Mouse (Mus musculus): ENCODE data around the gene Gm45623. TPM values are rescaled to one million over a fixed set of nuclear protein-coding genes. Genes with fewer than 3 reads are reported as not detected.

The Gm45623 gene
- polyA plus RNA-seq, 1 experiment from 2014 or later, result 1.1 TPM

DNA sequence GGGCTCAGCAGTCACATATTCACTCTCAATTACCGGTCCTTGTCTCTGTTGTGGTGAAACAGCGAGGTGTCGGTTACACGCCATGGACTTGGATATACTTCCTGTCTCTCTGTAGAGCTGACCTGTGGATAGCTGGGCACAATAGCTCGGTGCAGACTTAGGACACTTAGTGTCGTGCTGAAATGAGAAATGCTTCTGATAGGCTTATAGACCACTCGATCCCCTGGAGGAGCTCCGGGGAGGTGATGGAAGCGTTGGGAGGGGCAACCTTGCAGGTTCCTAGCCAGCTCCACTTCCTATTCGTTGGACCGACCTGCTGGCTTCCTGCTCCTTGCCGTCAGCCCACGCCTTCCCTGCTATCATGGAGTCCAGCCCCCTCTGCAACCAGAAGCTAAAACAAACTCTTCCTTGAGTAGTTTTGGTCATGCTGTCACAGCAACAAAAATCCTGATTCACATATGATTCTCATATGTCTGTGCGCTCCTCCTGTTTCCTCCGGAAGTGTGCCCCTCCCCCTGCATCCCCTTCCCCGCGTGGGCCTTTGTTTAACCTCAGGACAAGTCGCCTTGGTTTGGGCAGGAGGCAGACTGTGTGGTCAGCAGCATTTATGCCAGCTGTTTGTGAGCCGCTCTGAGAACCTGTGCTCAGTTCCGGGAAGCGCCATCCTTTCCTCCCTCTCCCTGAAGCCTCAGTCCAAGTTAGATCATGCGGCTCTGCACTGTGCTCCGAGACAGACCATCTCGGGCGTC is 11.8 kb upstream of the Gm45623 start:
- Histone ChIP-seq H3K4me2 (ENCODE audit: low read length) (peak overlapping the region; percentile 3; the same call in 1 of the 2 replicates), H3K9ac (replicated peaks; ENCODE audit: low read length) (0 out of 2 replicates have a peak overlapping the region, but pooled peaks have one; percentile 20), H3K4me1 (ENCODE audit: control insufficient read depth, insufficient read depth, low read length) (peaks cover 18% of the 10 kb centered on the region), H3K4me3 (replicated peaks; ENCODE audit: low read depth, low read length) (no peak overlapping the region), H3K9me3 (ENCODE audit: control insufficient read depth, low read length) (no peaks in the 10 kb centered on the region), H3K27me3 (ENCODE audit: control insufficient read depth, insufficient read depth, low read length) (no peaks in the 10 kb centered on the region), H3K27ac (replicated peaks; ENCODE audit: low read depth, low read length) (peak overlapping the region; percentile 26; the same call in 1 of the 2 replicates), H3K36me3 (ENCODE audit: control insufficient read depth, insufficient read depth, low read length) (no peaks in the 10 kb centered on the region)
- 60% methylated on average over 25 of the region's 25 CpGs for WGBS
- DNase-seq (no peak), ATAC-seq (ENCODE audit: low FRiP score, low TSS enrichment) (no peak)

- ATAC-seq (ENCODE audit: low FRiP score, low TSS enrichment), result no peak
- 46% methylated on average over 13 of the region's 13 CpGs for WGBS
- 0 out of 2 replicates have a peak, but pooled peaks cover 2% of the 10 kb centered on the region for H3K27me3 ChIP-seq (ENCODE audit: control insufficient read depth, insufficient read depth, low read length)
- no peak overlapping the region for H3K4me2 ChIP-seq (ENCODE audit: low read length)
- H3K9me3 ChIP-seq (ENCODE audit: control insufficient read depth, low read length), result no peaks in the 10 kb centered on the region
- no peak for DNase-seq
- no peak overlapping the region for H3K27ac ChIP-seq (replicated peaks; ENCODE audit: low read depth, low read length)
- no peak overlapping the region for H3K4me3 ChIP-seq (replicated peaks; ENCODE audit: low read depth, low read length)
- H3K9ac ChIP-seq (replicated peaks; ENCODE audit: low read length), result no peak overlapping the region
- no peaks in the 10 kb centered on the region for H3K36me3 ChIP-seq (ENCODE audit: control insufficient read depth, insufficient read depth, low read length)
- peaks cover 8% of the 10 kb centered on the region; the same call in 1 of the 2 replicates for H3K4me1 ChIP-seq (ENCODE audit: control insufficient read depth, insufficient read depth, low read length)
Measured at GRCm38 (mm10) chr13:56762446-56763229, 9.0 kb upstream of the Gm45623 start.

DNA sequence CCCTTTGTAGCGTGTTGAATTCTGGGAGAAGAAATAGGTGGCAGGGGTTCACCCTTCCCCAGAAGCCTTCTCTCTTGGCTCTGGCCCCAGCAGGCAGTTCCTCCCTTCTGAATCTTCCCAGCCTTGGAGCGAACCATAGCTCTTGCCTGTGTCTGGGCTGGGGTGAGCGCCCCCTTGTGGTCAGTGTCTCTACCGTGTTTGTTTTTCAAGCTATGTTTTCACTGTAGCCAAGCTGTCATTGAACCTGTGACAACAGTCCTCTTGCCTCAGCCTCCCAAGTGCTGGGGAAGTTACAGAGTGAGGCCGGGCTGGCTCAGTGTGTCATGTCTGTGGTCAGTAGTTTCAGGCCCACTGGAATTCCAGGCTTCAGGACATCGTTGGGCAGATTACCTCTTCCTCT is 4.9 kb upstream of the Gm45623 start:
- DNase-seq, result peak; percentile 82
- no peak overlapping the region for H3K27ac ChIP-seq (replicated peaks; ENCODE audit: low read depth, low read length)
- ATAC-seq (ENCODE audit: low FRiP score, low TSS enrichment), result no peak
- no peak overlapping the region for H3K9ac ChIP-seq (replicated peaks; ENCODE audit: low read length)
- peaks cover 12% of the 10 kb centered on the region; the same call in 1 of the 2 replicates for H3K27me3 ChIP-seq (ENCODE audit: control insufficient read depth, insufficient read depth, low read length)
- WGBS, result 26% methylated on average over 6 of the region's 6 CpGs
- H3K4me2 ChIP-seq (ENCODE audit: low read length), result no peak overlapping the region
- H3K4me1 ChIP-seq (ENCODE audit: control insufficient read depth, insufficient read depth, low read length), result peaks cover 2% of the 10 kb centered on the region; the same call in 1 of the 2 replicates
- no peak overlapping the region for H3K4me3 ChIP-seq (replicated peaks; ENCODE audit: low read depth, low read length)
- no peaks in the 10 kb centered on the region for H3K36me3 ChIP-seq (ENCODE audit: control insufficient read depth, insufficient read depth, low read length)
- no peaks in the 10 kb centered on the region for H3K9me3 ChIP-seq (ENCODE audit: control insufficient read depth, low read length)

- no peak for DNase-seq
- no peak overlapping the region for H3K4me3 ChIP-seq (replicated peaks; ENCODE audit: low read depth, low read length)
- H3K4me1 ChIP-seq (ENCODE audit: control insufficient read depth, insufficient read depth, low read length), result peaks cover 12% of the 10 kb centered on the region
- H3K27me3 ChIP-seq (ENCODE audit: control insufficient read depth, insufficient read depth, low read length), result peaks cover 24% of the 10 kb centered on the region
- no peak for ATAC-seq (ENCODE audit: low FRiP score, low TSS enrichment)
- H3K36me3 ChIP-seq (ENCODE audit: control insufficient read depth, insufficient read depth, low read length), result no peaks in the 10 kb centered on the region
- WGBS, result 71% methylated on average over 12 of the region's 12 CpGs
- no peak overlapping the region for H3K27ac ChIP-seq (replicated peaks; ENCODE audit: low read depth, low read length)
- no peak overlapping the region for H3K9ac ChIP-seq (replicated peaks; ENCODE audit: low read length)
- no peak overlapping the region for H3K4me2 ChIP-seq (ENCODE audit: low read length)
- no peaks in the 10 kb centered on the region for H3K9me3 ChIP-seq (ENCODE audit: control insufficient read depth, low read length)
Measured at GRCm38 (mm10) chr13:56757201-56757600, 3.6 kb upstream of the Gm45623 start.

DNA sequence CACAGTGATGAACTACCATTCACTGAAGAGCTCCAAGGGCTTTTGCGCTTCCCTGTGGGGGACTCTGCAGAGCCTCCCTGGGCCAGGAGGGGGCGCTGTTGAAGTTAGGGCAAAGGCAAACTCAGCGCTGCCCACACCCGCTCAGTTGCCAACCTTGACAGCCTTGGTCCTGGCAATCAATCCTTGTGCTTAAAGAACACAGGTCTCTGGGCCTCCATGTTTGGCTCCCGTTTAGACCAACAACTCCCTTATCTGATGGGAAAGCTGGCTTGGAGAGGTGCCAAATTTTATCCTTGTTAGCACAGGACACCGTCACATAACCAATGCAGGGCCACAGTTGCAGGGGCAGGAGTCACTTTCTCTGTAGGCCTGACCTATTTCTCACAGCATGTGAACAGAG is 2.2 kb upstream of the Gm45623 start:
- Histone ChIP-seq H3K4me3 (replicated peaks; ENCODE audit: low read depth, low read length) (no peak overlapping the region), H3K36me3 (ENCODE audit: control insufficient read depth, insufficient read depth, low read length) (no peaks in the 10 kb centered on the region), H3K9me3 (ENCODE audit: control insufficient read depth, low read length) (no peaks in the 10 kb centered on the region), H3K27ac (replicated peaks; ENCODE audit: low read depth, low read length) (no peak overlapping the region), H3K9ac (replicated peaks; ENCODE audit: low read length) (no peak overlapping the region), H3K4me2 (ENCODE audit: low read length) (no peak overlapping the region), H3K27me3 (ENCODE audit: control insufficient read depth, insufficient read depth, low read length) (peaks cover 34% of the 10 kb centered on the region), H3K4me1 (ENCODE audit: control insufficient read depth, insufficient read depth, low read length) (peaks cover 15% of the 10 kb centered on the region)
- 63% methylated on average over 6 of the region's 6 CpGs for WGBS
- DNase-seq (no peak), ATAC-seq (ENCODE audit: low FRiP score, low TSS enrichment) (no peak)

GRCm38 (mm10) chr13:56752474-56753191 is 994 bp downstream of the Gm45623 start:
- Histone ChIP-seq H3K9ac (replicated peaks; ENCODE audit: low read length) (peak overlapping the region; percentile 58), H3K27me3 (ENCODE audit: control insufficient read depth, insufficient read depth, low read length) (peaks cover 33% of the 10 kb centered on the region), H3K4me1 (ENCODE audit: control insufficient read depth, insufficient read depth, low read length) (peaks cover 15% of the 10 kb centered on the region), H3K27ac (replicated peaks; ENCODE audit: low read depth, low read length) (no peak overlapping the region), H3K4me2 (ENCODE audit: low read length) (peak overlapping the region; percentile 93), H3K36me3 (ENCODE audit: control insufficient read depth, insufficient read depth, low read length) (no peaks in the 10 kb centered on the region), H3K9me3 (ENCODE audit: control insufficient read depth, low read length) (no peaks in the 10 kb centered on the region), H3K4me3 (replicated peaks; ENCODE audit: low read depth, low read length) (peak overlapping the region; percentile 46)
- ATAC-seq (ENCODE audit: low FRiP score, low TSS enrichment) (no peak), DNase-seq (peak; percentile 77)
- 1% methylated on average over 41 of the region's 41 CpGs for WGBS

DNA sequence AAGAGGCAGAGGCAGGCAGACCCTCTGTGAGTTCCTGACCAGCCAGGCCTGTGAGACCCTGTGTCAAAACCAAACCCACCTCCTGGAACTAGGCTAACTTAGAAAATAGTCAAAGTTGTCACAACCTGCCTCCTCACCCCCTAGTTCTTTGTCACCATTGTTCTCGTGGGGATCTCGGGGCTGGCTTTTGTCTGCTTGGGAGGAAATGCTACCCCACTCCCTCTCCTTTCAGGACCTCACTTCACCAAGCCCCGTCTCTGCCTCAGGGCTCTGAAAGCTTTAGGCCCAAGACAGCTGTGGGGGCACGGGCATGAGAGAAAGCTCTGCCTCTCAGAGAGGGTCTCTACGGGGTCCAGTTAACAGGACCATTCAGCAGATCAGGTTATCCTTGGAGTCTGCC is 1.9 kb downstream of the Gm45623 start:
- peak overlapping the region; percentile 93; the same call in 1 of the 2 replicates for H3K4me2 ChIP-seq (ENCODE audit: low read length)
- H3K36me3 ChIP-seq (ENCODE audit: control insufficient read depth, insufficient read depth, low read length), result no peaks in the 10 kb centered on the region
- no peaks in the 10 kb centered on the region for H3K9me3 ChIP-seq (ENCODE audit: control insufficient read depth, low read length)
- H3K4me1 ChIP-seq (ENCODE audit: control insufficient read depth, insufficient read depth, low read length), result peaks cover 15% of the 10 kb centered on the region
- H3K9ac ChIP-seq (replicated peaks; ENCODE audit: low read length), result 0 out of 2 replicates have a peak overlapping the region, but pooled peaks have one; percentile 58
- WGBS, result 17% methylated on average over 5 of the region's 5 CpGs
- peaks cover 31% of the 10 kb centered on the region for H3K27me3 ChIP-seq (ENCODE audit: control insufficient read depth, insufficient read depth, low read length)
- H3K27ac ChIP-seq (replicated peaks; ENCODE audit: low read depth, low read length), result no peak overlapping the region
- no peak for ATAC-seq (ENCODE audit: low FRiP score, low TSS enrichment)
- no peak overlapping the region; the same call in 1 of the 2 replicates for H3K4me3 ChIP-seq (replicated peaks; ENCODE audit: low read depth, low read length)
- DNase-seq, result no peak

- H3K9ac ChIP-seq (replicated peaks; ENCODE audit: low read length), result no peak overlapping the region
- no peaks in the 10 kb centered on the region for H3K36me3 ChIP-seq (ENCODE audit: control insufficient read depth, insufficient read depth, low read length)
- H3K27me3 ChIP-seq (ENCODE audit: control insufficient read depth, insufficient read depth, low read length), result peaks cover 31% of the 10 kb centered on the region
- peaks cover 15% of the 10 kb centered on the region for H3K4me1 ChIP-seq (ENCODE audit: control insufficient read depth, insufficient read depth, low read length)
- ATAC-seq (ENCODE audit: low FRiP score, low TSS enrichment), result no peak
- no peak for DNase-seq
- no peak overlapping the region for H3K4me3 ChIP-seq (replicated peaks; ENCODE audit: low read depth, low read length)
- WGBS, result 86% methylated on average over 7 of the region's 7 CpGs
- no peak overlapping the region for H3K27ac ChIP-seq (replicated peaks; ENCODE audit: low read depth, low read length)
- no peak overlapping the region for H3K4me2 ChIP-seq (ENCODE audit: low read length)
- H3K9me3 ChIP-seq (ENCODE audit: control insufficient read depth, low read length), result no peaks in the 10 kb centered on the region
Measured at GRCm38 (mm10) chr13:56749377-56749776, 4.2 kb downstream of the Gm45623 start.

Measured in midbrain, embryonic 14.5 days (tissue).